ENCODE assay signal across 8 mouse cellular contexts in the genomic region with DNA sequence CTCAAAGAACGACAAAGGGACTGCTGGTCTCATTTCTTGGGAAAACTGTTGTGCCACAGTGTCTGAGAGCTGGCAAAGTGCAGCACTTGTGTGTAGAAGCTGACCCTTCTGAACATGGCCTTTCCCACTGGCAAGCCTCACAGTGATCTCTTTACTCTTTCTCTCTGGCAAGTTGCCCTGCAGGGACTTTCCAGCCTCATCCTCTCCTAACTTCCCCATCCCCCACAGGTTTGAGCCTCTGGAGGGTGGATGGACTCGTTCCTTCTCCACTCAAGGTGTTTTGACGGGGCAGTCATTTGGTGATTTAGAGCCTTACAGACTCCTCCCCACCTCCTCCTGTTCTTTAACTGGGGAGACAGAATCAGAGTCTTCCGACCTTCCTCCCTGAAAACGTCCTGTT. TPM values are rescaled to one million over a fixed set of nuclear protein-coding genes. Genes with fewer than 3 reads are reported as not detected.
DNase-seq lines count a peak whose midpoint lies in the region; ATAC-seq and TF ChIP-seq lines count a peak whose summit lies in the region.

No protein-coding gene starts in this region.

- DNase-seq in lung, adult 2 months = no peak
- DNase-seq in lung, postnatal 14 days = no peak
- DNase-seq in embryonic facial prominence, embryonic 11.5 days (ENCODE audit: low spot score) = no peak
- peak; percentile 1 for DNase-seq in induced T-regulatory cell, adult 2 months (ENCODE audit: low read depth)
- no peak for DNase-seq in gastrocnemius, adult 18-20 months (ENCODE audit: low spot score)
- DNase-seq in thymus, postnatal 10 days (ENCODE audit: low spot score in 2 of 2) = no peak
- DNase-seq in embryo, embryonic 10.5 days (ENCODE audit: low spot score) = no peak

- no peaks in the 10 kb centered on the region for H3K9me3 ChIP-seq in embryonic facial prominence, embryonic 11.5 days (replicated peaks; ENCODE audit: control insufficient read depth, low read length)
- no peaks in the 10 kb centered on the region for H3K9me3 ChIP-seq in neural tube, embryonic 12.5 days

- no peak for TF ChIP-seq POLR2A in lung, adult 2 months (IDR thresholded peaks at IDR 0.05; ENCODE audit: borderline replicate concordance, extremely low read depth, low read depth, low read length)

- H3K36me3 ChIP-seq in embryonic facial prominence, embryonic 11.5 days (replicated peaks; ENCODE audit: control insufficient read depth, insufficient read depth, low read depth, low read length) = no peaks in the 10 kb centered on the region
- no peaks in the 10 kb centered on the region for H3K36me3 ChIP-seq in neural tube, embryonic 12.5 days

- no peak overlapping the region for H3K27ac ChIP-seq in embryonic facial prominence, embryonic 11.5 days (replicated peaks; ENCODE audit: low read depth, low read length)
- no peak overlapping the region for H3K27ac ChIP-seq in neural tube, embryonic 12.5 days

- H3K4me1 ChIP-seq in lung, adult 2 months (ENCODE audit: control insufficient read depth, insufficient read depth, low read length) = no peaks in the 10 kb centered on the region
- no peaks in the 10 kb centered on the region for H3K4me1 ChIP-seq in embryonic facial prominence, embryonic 11.5 days (ENCODE audit: control insufficient read depth, insufficient read depth, low read length)
- peaks cover 3% of the 10 kb centered on the region; the same call in 1 of the 2 replicates for H3K4me1 ChIP-seq in neural tube, embryonic 12.5 days

- TF ChIP-seq CTCF in lung, adult 2 months (IDR thresholded peaks at IDR 0.05; ENCODE audit: insufficient read depth, low read length) = no peak

- peak; percentile 16; the same call in 1 of the 2 replicates for ATAC-seq in embryonic facial prominence, embryonic 11.5 days (replicated peaks; ENCODE audit: insufficient number of reproducible peaks, low FRiP score, low TSS enrichment, low read depth)
- ATAC-seq in neural tube, embryonic 12.5 days (ENCODE audit: low FRiP score, low read depth) = peak; percentile 26

- peak overlapping the region; percentile 63 for H3K4me3 ChIP-seq in lung, adult 2 months (replicated peaks; ENCODE audit: extremely low read depth, low read depth, low read length)
- peak overlapping the region; percentile 62 for H3K4me3 ChIP-seq in embryonic facial prominence, embryonic 11.5 days (ENCODE audit: low read depth, low read length)
- H3K4me3 ChIP-seq in neural tube, embryonic 12.5 days = peak overlapping the region; percentile 71

- whole genome bisulfite sequencing in lung, adult 2 months = 18% methylated on average over 5 of the region's 5 CpGs
- WGBS in embryonic facial prominence, embryonic 11.5 days = 20% methylated on average over 5 of the region's 5 CpGs
- 13% methylated on average over 5 of the region's 5 CpGs for WGBS in neural tube, embryonic 12.5 days

- H3K27me3 ChIP-seq in embryonic facial prominence, embryonic 11.5 days (ENCODE audit: control insufficient read depth, insufficient read depth, low read length) = peaks cover 5% of the 10 kb centered on the region
- H3K27me3 ChIP-seq in neural tube, embryonic 12.5 days (replicated peaks) = no peaks in the 10 kb centered on the region

- peak overlapping the region; percentile 80 for H3K4me2 ChIP-seq in embryonic facial prominence, embryonic 11.5 days (ENCODE audit: low read depth, low read length)
- peak overlapping the region; percentile 91 for H3K4me2 ChIP-seq in neural tube, embryonic 12.5 days (replicated peaks)

- H3K9ac ChIP-seq in embryonic facial prominence, embryonic 11.5 days (replicated peaks; ENCODE audit: low read length) = peak overlapping the region; percentile 67
- peak overlapping the region; percentile 84 for H3K9ac ChIP-seq in neural tube, embryonic 12.5 days

RNA-seq across cellular contexts. Expression of a gene that starts 0.3 kb away (rescaled TPM):
- 8.7 and 14.3 TPM in 2 replicates for polyA plus RNA-seq in lung, adult 2 months (2012; rRNA removed)
- 3.6 and 5.5 TPM in 2 replicates for polyA plus RNA-seq in embryonic facial prominence, embryonic 11.5 days (2014; fragmentation: Nextera tagmentation; extraction: Ambion mirVana)
- polyA plus RNA-seq in neural tube, embryonic 12.5 days (2016; fragmentation: Nextera tagmentation; extraction: Ambion mirVana) = 20.5 and 21.1 TPM in 2 replicates
- 1 to 10 TPM in 1 of 2 experiments, under 1 TPM in 1; 0.30 to 1.5 TPM for total RNA-seq in gastrocnemius, adult 18-20 months (2021)
